8 mouse cellular contexts compared by ENCODE assay signal in the genomic region with DNA sequence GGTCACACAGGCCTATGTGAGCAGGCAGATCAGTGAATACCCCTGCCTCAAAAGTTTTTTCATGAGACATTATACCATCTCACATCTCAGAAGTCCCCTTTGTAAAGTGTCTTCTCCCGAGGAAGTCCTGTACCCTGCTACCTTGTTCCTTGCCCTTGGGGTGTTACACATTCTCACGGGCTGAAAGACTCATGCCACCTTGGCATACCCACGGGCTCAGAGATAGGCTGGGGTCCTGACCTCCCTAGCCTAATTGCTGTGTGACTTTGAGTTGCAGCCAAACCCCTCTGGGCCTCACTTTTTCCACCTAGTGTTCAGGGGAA. TPM values are rescaled to one million over a fixed set of nuclear protein-coding genes. Genes with fewer than 3 reads are reported as not detected.
A peak's percentile ranks its signal among the peaks of the same experiment; 100 is the strongest.
DNase-seq lines count a peak whose midpoint lies in the region; ATAC-seq and TF ChIP-seq lines count a peak whose summit lies in the region.

No protein-coding gene starts in this region.

- H3K4me3 ChIP-seq in heart, embryonic 14.5 days (ENCODE audit: control insufficient read depth in 1 of 2, insufficient read depth in 1 of 2, low read depth in 1 of 2, low read length in 2 of 2), result peak overlapping the region; percentile 55 to 74
- peak overlapping the region; percentile 55 for H3K4me3 ChIP-seq in ES-Bruce4 (ENCODE audit: low read depth, low read length)
- peak overlapping the region; percentile 61 for H3K4me3 ChIP-seq in forebrain, postnatal 0 days (ENCODE audit: low read depth, low read length)
- H3K4me3 ChIP-seq in liver, postnatal 0 days (ENCODE audit: low read depth, low read length), result peak overlapping the region; percentile 47

- H3K4me2 ChIP-seq in heart, embryonic 14.5 days (ENCODE audit: low read length), result peak overlapping the region; percentile 92
- peak overlapping the region; percentile 92 for H3K4me2 ChIP-seq in forebrain, postnatal 0 days (ENCODE audit: low read depth)
- peak overlapping the region; percentile 73 for H3K4me2 ChIP-seq in liver, postnatal 0 days (ENCODE audit: low read depth, low read length)

- DNase-seq in heart, postnatal 36 days, result no peak
- DNase-seq in forebrain, postnatal 0 days, result no peak
- no peak for DNase-seq in liver, postnatal 0 days
- DNase-seq in MN1 (ENCODE audit: low spot score), result no peak
- DNase-seq in cerebellum, adult 9-11 months, result no peak
- DNase-seq in T-cell, adult 2 months (ENCODE audit: low spot score), result no peak

- TF ChIP-seq EP300 in ES-Bruce4 (IDR thresholded peaks at IDR 0.05; ENCODE audit: insufficient read depth, low read depth, low read length), result no peak
- no peak for TF ChIP-seq EP300 in liver, postnatal 0 days (IDR thresholded peaks at IDR 0.05; ENCODE audit: low read depth)

- 25% methylated on average over 3 of the region's 3 CpGs for WGBS in heart, embryonic 14.5 days
- WGBS in forebrain, postnatal 0 days, result 30% methylated on average over 3 of the region's 3 CpGs
- 39% methylated on average over 3 of the region's 3 CpGs for WGBS in liver, postnatal 0 days (ENCODE audit: insufficient replicate concordance)

- H3K27ac ChIP-seq in heart, embryonic 14.5 days (replicated peaks in 1 of 2; ENCODE audit: control insufficient read depth in 1 of 2, insufficient read depth in 1 of 2, low read depth in 2 of 2, low read length in 2 of 2), result peak overlapping the region in 1 of 2 experiments; percentile 78; a peak in 3 of 4 replicates
- peak overlapping the region; percentile 61 for H3K27ac ChIP-seq in ES-Bruce4 (ENCODE audit: insufficient read depth, low read length)
- H3K27ac ChIP-seq in forebrain, postnatal 0 days (ENCODE audit: low read depth, low read length), result no peak overlapping the region
- H3K27ac ChIP-seq in liver, postnatal 0 days (ENCODE audit: low read depth), result no peak overlapping the region

- H3K9ac ChIP-seq in heart, embryonic 14.5 days (ENCODE audit: low read length), result peak overlapping the region; percentile 91
- H3K9ac ChIP-seq in ES-Bruce4 (ENCODE audit: low read depth, poor library complexity, severe bottlenecking), result peak overlapping the region; percentile 74; the same call in 1 of the 2 replicates
- H3K9ac ChIP-seq in forebrain, postnatal 0 days, result peak overlapping the region; percentile 73
- H3K9ac ChIP-seq in liver, postnatal 0 days (replicated peaks), result peak overlapping the region; percentile 58; the same call in 1 of the 2 replicates

- intact Hi-C loops in heart, postnatal 36 days (cut with DNase I), result no loop called here

- no peaks in the 10 kb centered on the region for H3K36me3 ChIP-seq in heart, embryonic 14.5 days (ENCODE audit: control insufficient read depth, insufficient read depth, low read length)
- no peaks in the 10 kb centered on the region for H3K36me3 ChIP-seq in ES-Bruce4 (ENCODE audit: control insufficient read depth, insufficient read depth, low read length, poor library complexity, severe bottlenecking)
- H3K36me3 ChIP-seq in forebrain, postnatal 0 days (ENCODE audit: insufficient read depth), result no peaks in the 10 kb centered on the region
- no peaks in the 10 kb centered on the region for H3K36me3 ChIP-seq in liver, postnatal 0 days (replicated peaks; ENCODE audit: insufficient read depth, low read length)

- no peak for TF ChIP-seq CTCF in ES-Bruce4 (IDR thresholded peaks at IDR 0.05; ENCODE audit: low read depth, low read length)
- TF ChIP-seq CTCF in forebrain, postnatal 0 days (IDR thresholded peaks at IDR 0.05; ENCODE audit: low read depth), result 0 out of 2 replicates have a peak, but pooled peaks have one; percentile 7
- no peak for TF ChIP-seq CTCF in liver, postnatal 0 days (IDR thresholded peaks at IDR 0.05; ENCODE audit: low read depth)

- 0 out of 2 replicates have a peak, but pooled peaks have one; percentile 1 for ATAC-seq in heart, embryonic 14.5 days (ENCODE audit: insufficient number of reproducible peaks, insufficient read depth, low FRiP score, low read depth)
- ATAC-seq in forebrain, postnatal 0 days, result no peak
- ATAC-seq in liver, postnatal 0 days, result 0 out of 2 replicates have a peak, but pooled peaks have one; percentile 1

- H3K27me3 ChIP-seq in heart, embryonic 14.5 days (ENCODE audit: control insufficient read depth, insufficient read depth, low read length), result no peaks in the 10 kb centered on the region
- no peaks in the 10 kb centered on the region for H3K27me3 ChIP-seq in ES-Bruce4 (ENCODE audit: control insufficient read depth, insufficient read depth, low read length, poor library complexity, severe bottlenecking)
- H3K27me3 ChIP-seq in forebrain, postnatal 0 days (ENCODE audit: insufficient read depth, low read length), result no peaks in the 10 kb centered on the region
- peaks cover 3% of the 10 kb centered on the region; the same call in 1 of the 2 replicates for H3K27me3 ChIP-seq in liver, postnatal 0 days (ENCODE audit: insufficient read depth, low read length)

- H3K4me1 ChIP-seq in heart, embryonic 14.5 days (ENCODE audit: control insufficient read depth in 2 of 2, insufficient read depth in 2 of 2, low read length in 2 of 2), result peaks cover 25 to 40% of the 10 kb centered on the region in 2 experiments
- peaks cover 12% of the 10 kb centered on the region for H3K4me1 ChIP-seq in ES-Bruce4 (ENCODE audit: control insufficient read depth, insufficient read depth, low read length)
- H3K4me1 ChIP-seq in forebrain, postnatal 0 days (ENCODE audit: insufficient read depth), result peaks cover 6% of the 10 kb centered on the region; the same call in 1 of the 2 replicates
- peaks cover 20% of the 10 kb centered on the region for H3K4me1 ChIP-seq in liver, postnatal 0 days (ENCODE audit: insufficient read depth)

- TF ChIP-seq POLR2A in ES-Bruce4 (IDR thresholded peaks at IDR 0.05; ENCODE audit: insufficient read depth, low read length), result no peak

- no peaks in the 10 kb centered on the region for H3K9me3 ChIP-seq in heart, embryonic 14.5 days (ENCODE audit: control insufficient read depth, low read length)
- H3K9me3 ChIP-seq in ES-Bruce4 (replicated peaks; ENCODE audit: control insufficient read depth, insufficient read depth, low read length, poor library complexity, severe bottlenecking), result no peaks in the 10 kb centered on the region
- H3K9me3 ChIP-seq in forebrain, postnatal 0 days (ENCODE audit: low read length), result no peaks in the 10 kb centered on the region
- H3K9me3 ChIP-seq in liver, postnatal 0 days (ENCODE audit: low read length), result no peaks in the 10 kb centered on the region

RNA-seq across cellular contexts. Expression of a gene that starts 0.5 kb away (rescaled TPM):
- polyA plus RNA-seq in heart, embryonic 14.5 days (2014; fragmentation: Nextera tagmentation; extraction: Ambion mirVana), result 6.0 and 6.6 TPM in 2 replicates
- total RNA-seq in heart, postnatal 36 days (2021), result 10 to 100 TPM in 1 of 2 experiments, 1 to 10 TPM in 1; 5.2 to 98.5 TPM
- 29.4 and 31.9 TPM in 2 replicates for polyA plus RNA-seq in ES-Bruce4 (2011; ENCODE audit: insufficient read depth, insufficient read length, low read depth, missing spikeins)
- 8.9 and 9.6 TPM in 2 replicates for total RNA-seq in forebrain, postnatal 0 days (2014; rRNA removed)
- polyA plus RNA-seq in forebrain, postnatal 0 days (2015; fragmentation: Nextera tagmentation; extraction: Ambion mirVana), result 8.5 and 9.0 TPM in 2 replicates
- polyA plus RNA-seq in liver, postnatal 0 days (2015; fragmentation: Nextera tagmentation; extraction: Ambion mirVana), result 0.96 and 1.1 TPM in 2 replicates

RNA-seq across cellular contexts. Expression of a gene that starts 29.5 kb away (rescaled TPM):
- 3.8 and 5.5 TPM in 2 replicates for polyA plus RNA-seq in heart, embryonic 14.5 days (2014; fragmentation: Nextera tagmentation; extraction: Ambion mirVana)
- 10 to 100 TPM; 10.7 to 12.0 TPM for total RNA-seq in heart, postnatal 36 days (2021)
- polyA plus RNA-seq in ES-Bruce4 (2011; ENCODE audit: insufficient read depth, insufficient read length, low read depth, missing spikeins), result 8.6 and 9.6 TPM in 2 replicates
- 8.8 and 11.1 TPM in 2 replicates for total RNA-seq in forebrain, postnatal 0 days (2014; rRNA removed)
- 3.3 and 3.4 TPM in 2 replicates for polyA plus RNA-seq in forebrain, postnatal 0 days (2015; fragmentation: Nextera tagmentation; extraction: Ambion mirVana)
- polyA plus RNA-seq in liver, postnatal 0 days (2015; fragmentation: Nextera tagmentation; extraction: Ambion mirVana), result 0.35 and 0.54 TPM in 2 replicates

RNA-seq across cellular contexts. Expression of a gene that starts 30.5 kb away (rescaled TPM):
- polyA plus RNA-seq in heart, embryonic 14.5 days (2014; fragmentation: Nextera tagmentation; extraction: Ambion mirVana), result 49.5 and 50.4 TPM in 2 replicates
- 10 to 100 TPM; 23.7 to 23.9 TPM for total RNA-seq in heart, postnatal 36 days (2021)
- 37.6 and 39.1 TPM in 2 replicates for polyA plus RNA-seq in ES-Bruce4 (2011; ENCODE audit: insufficient read depth, insufficient read length, low read depth, missing spikeins)
- total RNA-seq in forebrain, postnatal 0 days (2014; rRNA removed), result 56.3 and 60.0 TPM in 2 replicates
- 81.3 and 94.4 TPM in 2 replicates for polyA plus RNA-seq in forebrain, postnatal 0 days (2015; fragmentation: Nextera tagmentation; extraction: Ambion mirVana)
- polyA plus RNA-seq in liver, postnatal 0 days (2015; fragmentation: Nextera tagmentation; extraction: Ambion mirVana), result 33.8 and 34.4 TPM in 2 replicates

RNA-seq across cellular contexts. Expression of a gene that starts 39.5 kb away (rescaled TPM):
- polyA plus RNA-seq in heart, embryonic 14.5 days (2014; fragmentation: Nextera tagmentation; extraction: Ambion mirVana), result 0.85 and 1.8 TPM in 2 replicates
- total RNA-seq in heart, postnatal 36 days (2021), result 1 to 10 TPM in 1 of 2 experiments, under 1 TPM in 1; 0.94 to 1.4 TPM
- polyA plus RNA-seq in ES-Bruce4 (2011; ENCODE audit: insufficient read depth, insufficient read length, low read depth, missing spikeins), result not detected in 2 replicates
- total RNA-seq in forebrain, postnatal 0 days (2014; rRNA removed), result 0.54 and 1.00 TPM in 2 replicates
- polyA plus RNA-seq in forebrain, postnatal 0 days (2015; fragmentation: Nextera tagmentation; extraction: Ambion mirVana), result 0.30 and 0.77 TPM in 2 replicates
- polyA plus RNA-seq in liver, postnatal 0 days (2015; fragmentation: Nextera tagmentation; extraction: Ambion mirVana), result 0.36 and 0.45 TPM in 2 replicates
